Mouse (Mus musculus) MEL (cell line): ENCODE measurements around the gene Gm43720. TPM values are rescaled to one million over a fixed set of nuclear protein-coding genes. Genes with fewer than 3 reads are reported as not detected.

Experiments used
- DNase-seq: peaks from one replicate; pipeline ENCODE4 v3.0.0; 2011; ENCODE audit warnings: low read depth, low spot score
- H3K27ac ChIP-seq: 2 replicates; pipeline ENCODE4 v1.5.1; 2012; ENCODE audit warnings: low read depth, mild to moderate bottlenecking, control low read depth, low read length, moderate library complexity; ENCODE audit not compliant: control insufficient read depth
- H3K27me3 ChIP-seq, 2 experiments: fragments of 150-350 bp in 1 of 2; sonication (generic) in 1 of 2; 2 replicates each; pipeline ENCODE4 v1.6.1; 2012; ENCODE audit warnings: low read length in 2 of 2, mild to moderate bottlenecking in 2 of 2, improper control_type of control experiment in 1 of 2, moderate library complexity in 1 of 2; ENCODE audit not compliant: insufficient read depth in 2 of 2, control insufficient read depth in 1 of 2
- H3K36me3 ChIP-seq, 2 experiments: 2 replicates each; pipeline ENCODE4 v1.6.1; 2012 to 2014; ENCODE audit warnings: low read length in 2 of 2, improper control_type of control experiment in 1 of 2, inconsistent platforms in 1 of 2, mild to moderate bottlenecking in 1 of 2; ENCODE audit not compliant: insufficient read depth in 2 of 2, control insufficient read depth in 1 of 2
- H3K4me1 ChIP-seq, 2 experiments: fragments of 150-350 bp in 1 of 2; sonication (generic) in 1 of 2; 2 replicates each; pipeline ENCODE4 v1.6.1; 2012; ENCODE audit warnings: low read length in 2 of 2, improper control_type of control experiment in 1 of 2, mild to moderate bottlenecking in 1 of 2; ENCODE audit not compliant: insufficient read depth in 2 of 2, control insufficient read depth in 1 of 2
- H3K4me3 ChIP-seq, 2 experiments: fragments of 150-350 bp in 1 of 2; sonication (generic) in 1 of 2; 2 replicates each; pipeline ENCODE4 v1.5.1; 2012; ENCODE audit warnings: low read depth in 2 of 2, low read length in 2 of 2, mild to moderate bottlenecking in 2 of 2, moderate library complexity in 2 of 2, control low read depth in 1 of 2, improper control_type of control experiment in 1 of 2; ENCODE audit not compliant: control insufficient read depth in 1 of 2, insufficient read depth in 1 of 2
- H3K79me2 ChIP-seq: 2 replicates; pipeline ENCODE4 v1.6.1; 2012; ENCODE audit warnings: mild to moderate bottlenecking, low read length, moderate library complexity; ENCODE audit not compliant: control insufficient read depth, poor library complexity, insufficient read depth
- H3K9ac ChIP-seq: 2 replicates; pipeline ENCODE4 v1.6.1; 2012; ENCODE audit warnings: low read depth, mild to moderate bottlenecking, control low read depth, low read length, moderate library complexity; ENCODE audit not compliant: control insufficient read depth, poor library complexity, severe bottlenecking
- H3K9me3 ChIP-seq: fragments of 150-350 bp; sonication (generic); replicated peaks from 2 replicates; pipeline ENCODE4 v1.6.1; 2012; ENCODE audit warnings: mild to moderate bottlenecking, low read length, improper control_type of control experiment, moderate library complexity; ENCODE audit not compliant: insufficient read depth
- CHD1 ChIP-seq: IDR thresholded peaks from 2 replicates; pipeline ENCODE4 v1.6.1; 2012; ENCODE audit warnings: low read depth, mild to moderate bottlenecking, inconsistent platforms, low read length, improper control_type of control experiment
- CHD2 ChIP-seq: IDR thresholded peaks from 2 replicates; pipeline ENCODE4 v1.6.1; 2011; ENCODE audit warnings: low read length, improper control_type of control experiment
- CTCF ChIP-seq, 3 experiments: IDR thresholded peaks in 2 of 3; conservative IDR thresholded peaks in 1 of 3; 2 replicates each; pipeline ENCODE4 v1.5.1; 2011 to 2012; ENCODE audit warnings: low read length in 3 of 3, low read depth in 2 of 3, mild to moderate bottlenecking in 2 of 3, improper control_type of control experiment in 1 of 3, inconsistent platforms in 1 of 3, mixed read lengths in 1 of 3, moderate library complexity in 1 of 3; ENCODE audit not compliant: control insufficient read depth in 1 of 3, insufficient read depth in 1 of 3, poor library complexity in 1 of 3, severe bottlenecking in 1 of 3
- EP300 ChIP-seq, 2 experiments: IDR thresholded peaks; 2 replicates each; pipeline ENCODE4 v1.6.1; 2011; ENCODE audit warnings: improper control_type of control experiment in 2 of 2, low read length in 2 of 2, low read depth in 1 of 2, mild to moderate bottlenecking in 1 of 2
- ETS1 ChIP-seq: IDR thresholded peaks from 2 replicates; pipeline ENCODE4 v1.6.1; 2012; ENCODE audit warnings: low read depth, mild to moderate bottlenecking, inconsistent platforms, low read length, improper control_type of control experiment, moderate library complexity
- GATA1 ChIP-seq: IDR thresholded peaks from 2 replicates; pipeline ENCODE4 v1.6.1; 2011; ENCODE audit warnings: low read depth, low read length, improper control_type of control experiment
- HCFC1 ChIP-seq: IDR thresholded peaks from 2 replicates; pipeline ENCODE4 v1.6.1; 2012; ENCODE audit warnings: low read depth, mild to moderate bottlenecking, inconsistent platforms, low read length, improper control_type of control experiment, moderate library complexity
- JUND ChIP-seq: IDR thresholded peaks from 2 replicates; pipeline ENCODE4 v1.6.1; 2011; ENCODE audit warnings: low read depth, mild to moderate bottlenecking, improper control_type of control experiment, low read length
- KAT2A ChIP-seq: conservative IDR thresholded peaks from 2 replicates; pipeline ENCODE4 v1.6.1; 2012; ENCODE audit warnings: low read depth, low read length, improper control_type of control experiment, inconsistent platforms
- MAX ChIP-seq: IDR thresholded peaks from 2 replicates; pipeline ENCODE4 v1.6.1; 2011; ENCODE audit warnings: low read length, improper control_type of control experiment
- MEF2A ChIP-seq: IDR thresholded peaks from 2 replicates; pipeline ENCODE4 v1.6.1; 2014; ENCODE audit warnings: low read depth, mild to moderate bottlenecking, inconsistent platforms, low read length, improper control_type of control experiment; ENCODE audit not compliant: poor library complexity, insufficient replicate concordance, severe bottlenecking; ENCODE audit errors: extremely low read depth
- MXI1 ChIP-seq: IDR thresholded peaks from 2 replicates; pipeline ENCODE4 v1.6.1; 2011; ENCODE audit warnings: mild to moderate bottlenecking, low read depth, low read length, improper control_type of control experiment
- MYB ChIP-seq: IDR thresholded peaks from 2 replicates; pipeline ENCODE4 v1.6.1; 2011; ENCODE audit warnings: mild to moderate bottlenecking, low read depth, low read length, improper control_type of control experiment
- MYC ChIP-seq: IDR thresholded peaks from 2 replicates; pipeline ENCODE4 v1.6.1; 2011; ENCODE audit warnings: low read depth, mild to moderate bottlenecking, low read length, improper control_type of control experiment, moderate library complexity
- NELFE ChIP-seq: IDR thresholded peaks from 2 replicates; pipeline ENCODE4 v1.6.1; 2011; ENCODE audit warnings: low read depth, low read length, improper control_type of control experiment
- NRF1 ChIP-seq: IDR thresholded peaks from 2 replicates; pipeline ENCODE4 v1.6.1; 2014; ENCODE audit warnings: low read depth, mild to moderate bottlenecking, inconsistent platforms, low read length, improper control_type of control experiment, moderate library complexity; ENCODE audit not compliant: poor library complexity, insufficient read depth, severe bottlenecking
- POLR2AphosphoS2 ChIP-seq: IDR thresholded peaks from 2 replicates; pipeline ENCODE4 v1.6.1; 2011; ENCODE audit warnings: low read length, improper control_type of control experiment
- POLR2AphosphoS5 ChIP-seq: IDR thresholded peaks from 2 replicates; pipeline ENCODE4 v1.6.1; 2012; ENCODE audit warnings: low read depth, borderline replicate concordance, mild to moderate bottlenecking, inconsistent platforms, low read length, moderate library complexity, mixed read lengths
- RAD21 ChIP-seq: IDR thresholded peaks from 2 replicates; pipeline ENCODE4 v1.6.1; 2011; ENCODE audit warnings: mild to moderate bottlenecking, low read depth, low read length, improper control_type of control experiment
- SMC3 ChIP-seq: IDR thresholded peaks from 2 replicates; pipeline ENCODE4 v1.6.1; 2011; ENCODE audit warnings: low read depth, low read length, improper control_type of control experiment
- TBP ChIP-seq: IDR thresholded peaks from 2 replicates; pipeline ENCODE4 v1.8.0; 2011; ENCODE audit warnings: low read depth, low read length, improper control_type of control experiment
- USF1 ChIP-seq: IDR thresholded peaks from 2 replicates; pipeline ENCODE4 v1.6.1; 2014; ENCODE audit warnings: low read depth, mild to moderate bottlenecking, inconsistent platforms, low read length, improper control_type of control experiment, moderate library complexity
- USF2 ChIP-seq, 2 experiments: IDR thresholded peaks; 2 replicates each; pipeline ENCODE4 v1.6.1; 2011 to 2012; ENCODE audit warnings: improper control_type of control experiment in 2 of 2, low read length in 2 of 2, borderline replicate concordance in 1 of 2, inconsistent platforms in 1 of 2, low read depth in 1 of 2, mild to moderate bottlenecking in 1 of 2; ENCODE audit not compliant: insufficient read depth in 1 of 2
- ZC3H11A ChIP-seq: IDR thresholded peaks from 2 replicates; pipeline ENCODE4 v1.6.1; 2012; ENCODE audit warnings: low read depth, mild to moderate bottlenecking, inconsistent platforms, low read length, improper control_type of control experiment
- ZKSCAN1 ChIP-seq: IDR thresholded peaks from 2 replicates; pipeline ENCODE4 v1.6.1; 2012; ENCODE audit warnings: low read depth, mild to moderate bottlenecking, inconsistent platforms, low read length, improper control_type of control experiment, moderate library complexity
- ZMIZ1 ChIP-seq: IDR thresholded peaks from 2 replicates; pipeline ENCODE4 v1.6.1; 2012; ENCODE audit warnings: low read depth, mild to moderate bottlenecking, inconsistent platforms, low read length, improper control_type of control experiment, moderate library complexity
- polyA plus RNA-seq, 2 experiments: library from polyadenylated mRNA; stranded (reverse) in 1 of 2; unstranded in 1 of 2; fragments of >175 nt in 1 of 2; fragments of >200 nt in 1 of 2; gene quantifications; 2 replicates each; pipeline versions ENCODE4 v1.2.1 to v1.2.4; 2012; ENCODE audit warnings: low replicate concordance in 2 of 2, low read depth in 1 of 2; ENCODE audit not compliant: insufficient read length in 2 of 2, insufficient read depth in 1 of 2, missing spikeins in 1 of 2
- total RNA-seq: library from RNA; depleted of rRNA; stranded (reverse); fragments of 300-350 nt; gene quantifications from 2 replicates; pipeline ENCODE4 v1.2.3, GENCODE M21; 2012

The Gm43720 gene
- total and polyA plus RNA-seq, 3 experiments: not detected

DNA sequence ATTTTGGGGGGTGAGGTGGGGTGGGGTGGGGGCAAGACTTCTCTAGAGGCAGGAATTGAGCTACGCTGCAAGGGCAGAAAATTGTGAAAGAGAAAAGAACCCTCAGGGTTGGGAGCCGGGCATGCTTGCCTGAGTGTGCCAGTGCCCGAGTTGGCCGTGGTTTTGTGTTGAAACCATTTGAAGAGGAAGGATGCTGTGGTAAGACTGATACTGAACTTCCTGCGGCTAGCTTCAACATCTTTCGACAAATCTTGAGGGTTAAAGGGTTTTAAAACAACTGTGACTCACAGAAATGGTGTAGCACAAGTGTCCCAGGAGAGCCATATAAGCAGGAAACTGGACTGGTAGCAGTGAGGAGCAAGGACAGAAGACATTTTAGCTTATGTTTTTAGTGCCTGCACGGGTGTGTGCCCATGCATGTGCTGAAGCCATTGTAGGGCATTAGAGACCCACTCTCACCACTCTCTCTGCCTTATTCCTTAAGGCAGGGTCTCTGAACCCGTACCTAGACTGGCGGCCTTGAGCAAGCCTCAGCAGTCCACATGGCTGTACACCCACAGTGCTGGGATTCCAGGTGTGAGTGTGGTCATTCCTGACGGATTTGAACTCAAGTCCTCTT is 22.7 kb downstream of the Gm43720 start (continued):
- TF ChIP-seq MYC: no peak
- no peak for TF ChIP-seq CHD2
- TF ChIP-seq GATA1: 0 out of 2 replicates have a peak, but pooled peaks have one; percentile 20
- TF ChIP-seq RAD21: no peak
- no peak for TF ChIP-seq NELFE
- peak; percentile 46 to 59; a peak in 3 of 4 replicates for TF ChIP-seq EP300 (IDR thresholded peaks at IDR 0.05; ENCODE audit: low read depth in 1 of 2, low read length in 2 of 2)
- TF ChIP-seq JUND: no peak
- TF ChIP-seq MYB: no peak
- TF ChIP-seq CTCF (IDR thresholded peaks at IDR 0.05 in 2 of 3, conservative IDR thresholded peaks at IDR 0.05 in 1 of 3; ENCODE audit: control insufficient read depth in 1 of 3, insufficient read depth in 1 of 3, low read depth in 2 of 3, low read length in 3 of 3, poor library complexity in 1 of 3, severe bottlenecking in 1 of 3): no peak
- TF ChIP-seq ZC3H11A: no peak
- no peak for TF ChIP-seq ZKSCAN1
- no peak for TF ChIP-seq POLR2AphosphoS5
- TF ChIP-seq MAX: peak; percentile 30; the same call in 1 of the 2 replicates

GRCm38 (mm10) chr5:138256094-138256467 is 23.7 kb downstream of the Gm43720 start:
- Histone ChIP-seq H3K4me3 (peak overlapping the region; percentile 68 to 84), H3K9me3 (no peaks in the 10 kb centered on the region), H3K27ac (peak overlapping the region; percentile 73), H3K36me3 (peaks cover 3 to 52% of the 10 kb centered on the region in 2 experiments; a peak in 3 of 4 replicates), H3K4me1 (peaks cover 12 to 53% of the 10 kb centered on the region in 2 experiments), H3K27me3 (no peaks in the 10 kb centered on the region; a peak in 1 of 4 replicates), H3K9ac (peak overlapping the region; percentile 80), H3K79me2 (peaks cover 15% of the 10 kb centered on the region)
- no peak for DNase-seq
- TF ChIP-seq POLR2AphosphoS2 (peak; percentile 31), ZMIZ1 (peak; percentile 32; the same call in 1 of the 2 replicates), TBP (no peak), MEF2A (no peak)

DNA sequence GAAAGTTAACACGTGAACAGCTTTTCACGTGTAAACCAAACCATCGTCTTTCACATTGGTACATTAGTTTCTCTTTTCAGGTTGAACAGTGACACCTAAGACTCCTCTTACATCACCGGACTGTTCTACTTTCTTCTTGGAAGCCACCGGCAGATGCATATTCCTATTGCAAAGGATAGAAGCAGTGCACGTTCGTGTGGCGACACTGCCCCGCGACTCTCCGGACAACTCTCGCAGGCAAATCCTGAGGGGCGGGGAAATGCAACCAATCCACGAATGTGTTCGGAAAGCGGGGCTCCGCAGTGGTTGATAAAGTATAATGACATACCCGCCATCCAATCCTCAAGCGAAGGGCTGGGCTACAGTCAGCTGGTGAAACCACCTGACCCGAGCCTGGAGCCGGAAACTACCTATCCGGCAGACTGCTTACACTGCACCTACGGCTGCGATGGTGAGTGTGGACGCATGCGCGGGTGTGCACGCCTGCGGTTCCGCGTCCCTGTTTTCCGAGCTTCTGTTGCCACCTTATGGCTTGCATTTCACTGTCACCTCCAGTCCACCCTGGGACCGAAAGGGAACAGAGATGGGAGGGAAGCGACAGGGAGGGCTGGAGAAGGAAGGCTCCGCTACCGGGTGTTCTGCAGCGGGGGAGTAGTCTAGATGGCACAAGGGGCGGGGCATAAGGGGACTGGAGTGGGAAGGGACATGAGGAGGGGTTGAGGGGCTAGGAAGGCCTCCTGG is 24.2 kb downstream of the Gm43720 start, which contains the start of gene Lamtor4:
Lamtor4 (plus strand) TSS at position 130 of the 741 bp plus-strand sequence.
- Histone ChIP-seq H3K27ac (peak within 1 kb of the TSS; percentile 78), H3K36me3 (peaks cover 3 to 48% of the 10 kb centered on the region in 2 experiments; a peak in 3 of 4 replicates), H3K4me3 (peak within 1 kb of the TSS; percentile 68 to 84), H3K4me1 (peaks cover 12 to 49% of the 10 kb centered on the region in 2 experiments), H3K27me3 (no peaks in the 10 kb centered on the region; a peak in 1 of 4 replicates), H3K79me2 (peaks cover 13% of the 10 kb centered on the region), H3K9me3 (no peaks in the 10 kb centered on the region), H3K9ac (peak within 1 kb of the TSS; percentile 80)
- peak; percentile 98 for DNase-seq
- TF ChIP-seq EP300 (IDR thresholded peaks at IDR 0.05; ENCODE audit: low read depth in 1 of 2, low read length in 2 of 2) (0 out of 4 replicates have a peak, but pooled peaks of 1 of the 2 experiments have one; percentile 13), USF2 (IDR thresholded peaks at IDR 0.05; ENCODE audit: borderline replicate concordance in 1 of 2, insufficient read depth in 1 of 2, low read depth in 1 of 2, low read length in 2 of 2) (peak; percentile 48 to 90; a peak in 3 of 4 replicates), HCFC1 (peak; percentile 81), NRF1 (peak; percentile 87), ZMIZ1 (peak; percentile 94), ETS1 (peak; percentile 91), KAT2A (no peak; the same call in 1 of the 2 replicates), USF1 (peak; percentile 97), TBP (peak; percentile 91), MXI1 (peak; percentile 94), SMC3 (peak; percentile 28; the same call in 1 of the 2 replicates), MEF2A (no peak), POLR2AphosphoS2 (peak; percentile 95), CHD1 (peak; percentile 10; the same call in 1 of the 2 replicates), MAX (peak; percentile 88)
